Mouse (Mus musculus) intestine, embryonic 14.5 days (tissue): Measurements from ENCODE around the gene Olfr749. TPM values are rescaled to one million over a fixed set of nuclear protein-coding genes. Genes with fewer than 3 reads are reported as not detected.
"Not testable (repeated sequence)": the region's sequence is repeated elsewhere in the genome, so short reads cannot be mapped to it uniquely, and the experiment has no call there.

ENCODE experiments used
- ATAC-seq: fragments of 200-750 bp; cut with Nextera tagmentation; replicated peaks from 2 replicates; pipeline ENCODE4 v1.8.0; 2017; ENCODE audit warnings: low read depth, moderate number of reproducible peaks, moderate TSS enrichment, moderate library complexity; ENCODE audit not compliant: low FRiP score, low TSS enrichment
- DNase-seq: peaks from one replicate; pipeline ENCODE4 v3.0.0-alpha.2; 2018; ENCODE audit warnings: low spot score
- H3K27ac ChIP-seq: fragments of 300-500 bp; sonication (generic); 2 replicates; pipeline ENCODE4 v1.5.1; 2014; ENCODE audit warnings: low read depth, mild to moderate bottlenecking, control low read depth
- H3K27me3 ChIP-seq: fragments of 300-500 bp; sonication (generic); replicated peaks from 2 replicates; pipeline ENCODE4 v1.6.1; 2014; ENCODE audit warnings: low read length, control low read depth; ENCODE audit not compliant: control insufficient read depth, insufficient read depth
- H3K36me3 ChIP-seq: fragments of 300-500 bp; sonication (generic); 2 replicates; pipeline ENCODE4 v1.6.1; 2014; ENCODE audit warnings: low read length, control low read depth; ENCODE audit not compliant: control insufficient read depth, insufficient read depth
- H3K4me1 ChIP-seq: fragments of 300-500 bp; sonication (generic); replicated peaks from 2 replicates; pipeline ENCODE4 v1.6.1; 2014; ENCODE audit warnings: low read length, control low read depth, mixed read lengths; ENCODE audit not compliant: control insufficient read depth, insufficient read depth
- H3K4me2 ChIP-seq: fragments of 300-500 bp; sonication (generic); 2 replicates; pipeline ENCODE4 v1.6.1; 2014; ENCODE audit warnings: low read length
- H3K4me3 ChIP-seq: fragments of 300-500 bp; sonication (generic); 2 replicates; pipeline ENCODE4 v1.5.1; 2014; ENCODE audit warnings: low read depth, low read length, control low read depth, mixed read lengths
- H3K9ac ChIP-seq: fragments of 300-500 bp; sonication (generic); 2 replicates; pipeline ENCODE4 v1.6.1; 2014; ENCODE audit warnings: mild to moderate bottlenecking, low read length
- H3K9me3 ChIP-seq: fragments of 300-500 bp; sonication (generic); 2 replicates; pipeline ENCODE4 v1.6.1; 2016; ENCODE audit warnings: low read length, control low read depth; ENCODE audit not compliant: control insufficient read depth
- WGBS: fragments of 180-500 bp; shearing (Covaris S2); extraction: QIAGEN DNeasy Blood & Tissue Kit; methylation state at CpG from one replicate; pipeline ENCODE4 v1.1.7; 2014; 5-methylcytosine and 5-hydroxymethylcytosine counted together
- polyA plus RNA-seq: library from polyadenylated mRNA; unstranded; fragments of >200 nt; fragmentation: Nextera tagmentation; extraction: Ambion mirVana; gene quantifications from 2 replicates; pipeline ENCODE4 v1.2.1, GENCODE M21; 2014

Olfr749 gene
- polyA plus RNA-seq, 1 experiment from 2014 or later: not detected

GRCm38 (mm10) chr14:50741584-50741983 is 3.3 kb downstream of the Olfr749 start:
- Histone ChIP-seq H3K27ac (no peak overlapping the region), H3K27me3 (no peaks in the 10 kb centered on the region), H3K9ac (no peak overlapping the region), H3K4me2 (no peak overlapping the region), H3K36me3 (no peaks in the 10 kb centered on the region), H3K4me3 (no peak overlapping the region), H3K4me1 (no peaks in the 10 kb centered on the region), H3K9me3 (no peaks in the 10 kb centered on the region)
- WGBS: 62% methylated on average over 2 of the region's 2 CpGs
- ATAC-seq: no peak
- DNase-seq: no peak

GRCm38 (mm10) chr14:50740334-50740733 is 4.6 kb downstream of the Olfr749 start:
- Histone ChIP-seq H3K36me3 (no peaks in the 10 kb centered on the region), H3K4me1 (no peaks in the 10 kb centered on the region), H3K27me3 (no peaks in the 10 kb centered on the region), H3K27ac (no peak overlapping the region), H3K4me2 (no peak overlapping the region), H3K9me3 (no peaks in the 10 kb centered on the region), H3K9ac (no peak overlapping the region), H3K4me3 (no peak overlapping the region)
- 71% methylated on average over 2 of the region's 2 CpGs for WGBS
- DNase-seq (no peak), ATAC-seq (no peak)

- not testable (repeated sequence) for ATAC-seq
- 86% methylated on average over 3 of the region's 4 CpGs for WGBS
Measured at GRCm38 (mm10) chr14:50722371-50722770, 22.5 kb downstream of the Olfr749 start.

GRCm38 (mm10) chr14:50719875-50720274 is 25.0 kb downstream of the Olfr749 start:
- not testable (repeated sequence) for ATAC-seq

More at GRCm38 (mm10) chr14:50722371-50722770, 22.5 kb downstream of the Olfr749 start:
- H3K9ac ChIP-seq, H3K27me3 ChIP-seq, H3K27ac ChIP-seq, H3K4me3 ChIP-seq, H3K9me3 ChIP-seq, H3K36me3 ChIP-seq, H3K4me1 ChIP-seq, H3K4me2 ChIP-seq, DNase-seq: not testable (repeated sequence)

GRCm38 (mm10) chr14:50707073-50707472 is 37.8 kb downstream of the Olfr749 start, which contains the start of gene Olfr748:
Gene Olfr748, plus strand, starts transcription at chr14:50707373.
- H3K9ac ChIP-seq: no peak within 1 kb of the TSS
- no peaks in the 10 kb centered on the region for H3K9me3 ChIP-seq
- no peak within 1 kb of the TSS for H3K4me3 ChIP-seq
- no peak within 1 kb of the TSS for H3K27ac ChIP-seq
- H3K36me3 ChIP-seq: no peaks in the 10 kb centered on the region
- ATAC-seq: no peak
- no peaks in the 10 kb centered on the region for H3K4me1 ChIP-seq
- no peak within 1 kb of the TSS for H3K4me2 ChIP-seq
- no peaks in the 10 kb centered on the region for H3K27me3 ChIP-seq
- no peak for DNase-seq
- WGBS: 72% methylated on average over 1 of the region's 1 CpGs

More at GRCm38 (mm10) chr14:50719875-50720274, 25.0 kb downstream of the Olfr749 start:
- H3K4me3 ChIP-seq, H3K9ac ChIP-seq, H3K36me3 ChIP-seq, H3K4me1 ChIP-seq, H3K27ac ChIP-seq, DNase-seq, H3K27me3 ChIP-seq, H3K4me2 ChIP-seq, H3K9me3 ChIP-seq: not testable (repeated sequence)
- WGBS: 88% methylated on average over 15 of the region's 15 CpGs

- no peak within 1 kb of the TSS for H3K27ac ChIP-seq
- no peaks in the 10 kb centered on the region for H3K36me3 ChIP-seq
- no peak within 1 kb of the TSS for H3K4me3 ChIP-seq
- no peaks in the 10 kb centered on the region for H3K9me3 ChIP-seq
- no peak within 1 kb of the TSS for H3K4me2 ChIP-seq
- 85% methylated on average over 3 of the region's 3 CpGs for WGBS
- DNase-seq: no peak
- H3K4me1 ChIP-seq: no peaks in the 10 kb centered on the region
- no peaks in the 10 kb centered on the region for H3K27me3 ChIP-seq
- ATAC-seq: no peak
- H3K9ac ChIP-seq: no peak within 1 kb of the TSS
Measured at GRCm38 (mm10) chr14:50693106-50693505, 51.8 kb downstream of the Olfr749 start, which contains the start of gene Olfr747. Gene Olfr747, minus strand, starts transcription at chr14:50693206.

Other genes with a start within 250 kb of the Olfr749 start
- not detected in 2 replicates for gene Olfr742, start 241.5 kb downstream of the Olfr749 start, polyA plus RNA-seq
- gene Olfr743, start 223.3 kb downstream of the Olfr749 start, polyA plus RNA-seq: not detected in 2 replicates
- gene Olfr744, start 130.2 kb downstream of the Olfr749 start, polyA plus RNA-seq: not detected in 2 replicates
- not detected in 2 replicates for gene Olfr745, start 105.7 kb downstream of the Olfr749 start, polyA plus RNA-seq
- gene Olfr746, start 98.0 kb downstream of the Olfr749 start, polyA plus RNA-seq: not detected in 2 replicates
- gene Olfr747, start 51.9 kb downstream of the Olfr749 start, polyA plus RNA-seq: not detected in 2 replicates
- gene Olfr748, start 37.7 kb downstream of the Olfr749 start, polyA plus RNA-seq: not detected in 2 replicates
- gene Ttc5, start 40.4 kb upstream of the Olfr749 start, polyA plus RNA-seq: 67.0 and 80.7 TPM in 2 replicates
- gene Ccnb1ip1, start 62.6 kb upstream of the Olfr749 start, polyA plus RNA-seq: not detected in 2 replicates
- 69.6 and 70.8 TPM in 2 replicates for gene Parp2, start 62.7 kb upstream of the Olfr749 start, polyA plus RNA-seq
- 10.5 and 10.9 TPM in 2 replicates for gene Tep1, start 125.5 kb upstream of the Olfr749 start, polyA plus RNA-seq
- 0.11 and 0.16 TPM in 2 replicates for gene Klhl33, start 152.4 kb upstream of the Olfr749 start, polyA plus RNA-seq
- gene Osgep, start 179.8 kb upstream of the Olfr749 start, polyA plus RNA-seq: 140 and 169 TPM in 2 replicates
- gene Apex1, start 179.9 kb upstream of the Olfr749 start, polyA plus RNA-seq: 291 and 302 TPM in 2 replicates
- 55.8 and 56.9 TPM in 2 replicates for gene Pip4p1, start 185.8 kb upstream of the Olfr749 start, polyA plus RNA-seq
- gene Pnp, start 186.0 kb upstream of the Olfr749 start, polyA plus RNA-seq: 75.2 TPM in 2 replicates
- gene Gm49342, start 199.4 kb upstream of the Olfr749 start, polyA plus RNA-seq: not detected in 2 replicates
- gene Pnp2, start 210.9 kb upstream of the Olfr749 start, polyA plus RNA-seq: 0.93 and 1.1 TPM in 2 replicates